Mouse (Mus musculus) ES-E14 (cell line): ENCODE results near the gene Nrcam.

Experiments used
- CHD2 ChIP-seq: IDR thresholded peaks from 2 replicates; pipeline ENCODE4 v1.6.1; 2014; ENCODE audit warnings: mild to moderate bottlenecking, low read depth, low read length, inconsistent platforms
- HCFC1 ChIP-seq: IDR thresholded peaks from 2 replicates; pipeline ENCODE4 v1.6.1; 2012; ENCODE audit warnings: low read length, inconsistent platforms, borderline replicate concordance; ENCODE audit not compliant: insufficient read depth
- ZC3H11A ChIP-seq: IDR thresholded peaks from 2 replicates; pipeline ENCODE4 v1.6.1; 2012; ENCODE audit warnings: low read depth, mild to moderate bottlenecking, inconsistent platforms, low read length, borderline replicate concordance
- ZNF384 ChIP-seq: IDR thresholded peaks from 2 replicates; pipeline ENCODE4 v1.6.1; 2012; ENCODE audit warnings: low read depth, low read length, inconsistent platforms

- no peak for TF ChIP-seq ZNF384
- TF ChIP-seq HCFC1: no peak
- TF ChIP-seq CHD2: no peak
- TF ChIP-seq ZC3H11A: no peak
These were observed 190.9 kb downstream of the Nrcam start for GRCm38 (mm10) chr12:44519440-44520141.
